Mouse (Mus musculus): Measurements from ENCODE around the gene AC109138.7.

DNA sequence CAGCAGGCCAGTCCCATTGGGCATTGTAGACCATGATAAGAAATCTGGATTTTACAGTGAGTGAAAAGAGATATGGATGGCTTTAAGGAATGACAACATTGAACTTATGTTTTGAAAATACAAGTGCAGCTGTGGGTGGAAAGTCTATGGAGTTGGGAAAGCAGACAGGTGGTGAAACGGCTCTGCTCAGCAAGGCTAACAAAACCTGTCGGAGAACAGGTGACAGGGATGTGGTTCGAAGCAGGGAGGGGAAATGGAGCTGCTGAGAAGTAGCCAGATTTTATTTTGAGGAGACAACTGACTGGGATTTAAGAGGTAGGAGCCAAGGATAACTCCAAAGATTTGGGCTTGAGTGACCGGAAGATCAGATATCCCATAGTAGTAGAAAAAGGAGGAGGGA lies 20.4 kb downstream of the AC109138.7 start:
- no peak for TF ChIP-seq CTCF (IDR thresholded peaks at IDR 0.05)
- no peak for TF ChIP-seq EP300 (IDR thresholded peaks at IDR 0.05; ENCODE audit: insufficient read depth, low read depth, low read length)
- TF ChIP-seq POLR2A (IDR thresholded peaks at IDR 0.05; ENCODE audit: insufficient read depth, low read depth, low read length): no peak
